Mouse (Mus musculus) lung, adult 18-20 months (tissue): ENCODE measurements around the gene Lrba.
A peak's percentile ranks its signal among the peaks of the same experiment; 100 is the strongest.

Experiments
- DNase-seq, 2 experiments: peaks; one replicate each; pipeline ENCODE4 v3.0.0; 2022; ENCODE audit warnings: mixed read lengths in 2 of 2

Lrba gene

DNA sequence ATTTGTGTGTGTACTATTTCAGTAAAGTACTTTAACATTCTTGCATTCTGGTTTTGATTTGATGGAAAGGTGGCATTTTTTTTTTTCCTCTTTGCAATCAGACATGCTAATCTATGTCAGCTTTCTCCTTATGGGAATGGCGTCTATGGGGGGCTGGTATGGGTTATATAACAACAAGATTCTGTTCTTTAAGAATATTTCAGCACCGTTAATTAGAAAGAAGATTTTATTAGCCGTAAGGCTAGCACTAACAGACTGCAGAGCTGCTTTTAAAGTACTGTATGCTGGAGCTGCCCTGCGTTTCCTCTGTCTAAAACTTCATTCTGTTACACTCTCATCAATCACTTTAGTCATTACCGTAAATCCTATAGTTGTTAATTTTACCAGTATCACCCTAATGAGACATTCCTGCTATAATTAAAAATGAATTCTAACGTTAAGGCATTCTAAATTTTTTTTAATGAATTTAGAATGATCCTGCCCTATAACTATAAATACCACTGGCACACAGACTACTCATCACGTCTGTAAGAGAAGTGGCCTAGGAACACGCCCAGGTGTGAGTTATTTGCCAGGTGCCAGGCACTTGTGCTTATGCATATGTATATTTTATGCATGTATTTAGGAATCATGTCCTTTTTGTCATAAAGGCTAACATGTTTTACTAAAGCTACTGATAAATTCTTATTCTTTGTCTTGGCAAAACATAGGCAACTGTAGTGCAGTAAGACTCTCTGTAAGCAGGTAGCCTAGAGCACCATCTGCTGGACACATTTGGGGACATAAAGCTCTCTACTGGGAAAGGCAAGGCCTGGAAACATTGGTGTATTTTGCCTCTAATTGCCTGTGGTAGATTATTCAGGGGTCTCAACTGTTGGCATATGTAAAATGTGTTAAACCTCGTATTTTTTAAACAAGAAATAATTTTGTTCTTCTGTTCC is 536.9 kb downstream of the Lrba start:
- DNase-seq: peak; percentile 18 to 34

DNA sequence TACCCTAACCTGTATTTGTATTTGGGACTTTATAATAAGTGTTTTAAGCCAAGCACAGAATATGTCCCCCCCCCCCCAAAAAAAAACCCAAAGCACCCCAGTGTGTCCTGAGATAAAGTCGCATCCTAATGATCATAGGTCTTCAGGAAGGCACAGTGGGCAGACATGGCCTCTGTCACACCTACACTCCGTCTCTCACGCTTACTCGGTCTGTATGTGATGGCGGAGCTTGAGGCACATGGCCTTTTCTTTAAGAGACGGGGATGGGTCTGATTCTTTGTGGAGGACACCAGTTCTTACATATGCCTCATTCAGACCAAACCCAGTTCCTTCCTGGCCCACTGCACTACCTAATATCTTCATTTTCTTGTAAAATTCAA is 537.5 kb downstream of the Lrba start:
- no peak for DNase-seq

DNA sequence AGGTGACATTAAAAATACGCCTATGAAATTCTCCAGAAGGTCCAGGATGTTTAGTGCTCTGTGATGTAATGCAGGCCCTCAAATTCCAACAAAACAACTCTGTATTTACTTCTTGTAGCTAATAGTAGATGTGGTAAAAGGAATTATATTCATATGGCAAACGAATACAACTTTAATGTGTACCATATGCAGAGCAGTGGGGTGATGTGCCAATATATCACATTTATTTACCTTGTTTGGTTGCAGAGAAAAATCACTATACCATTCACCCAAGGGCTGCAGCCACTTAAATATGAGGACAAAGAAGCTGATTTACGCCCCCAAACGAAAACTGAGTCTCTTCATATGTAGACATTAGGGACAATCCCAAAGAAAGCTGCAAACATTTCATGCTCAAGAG is 538.0 kb downstream of the Lrba start:
- no peak for DNase-seq

DNA sequence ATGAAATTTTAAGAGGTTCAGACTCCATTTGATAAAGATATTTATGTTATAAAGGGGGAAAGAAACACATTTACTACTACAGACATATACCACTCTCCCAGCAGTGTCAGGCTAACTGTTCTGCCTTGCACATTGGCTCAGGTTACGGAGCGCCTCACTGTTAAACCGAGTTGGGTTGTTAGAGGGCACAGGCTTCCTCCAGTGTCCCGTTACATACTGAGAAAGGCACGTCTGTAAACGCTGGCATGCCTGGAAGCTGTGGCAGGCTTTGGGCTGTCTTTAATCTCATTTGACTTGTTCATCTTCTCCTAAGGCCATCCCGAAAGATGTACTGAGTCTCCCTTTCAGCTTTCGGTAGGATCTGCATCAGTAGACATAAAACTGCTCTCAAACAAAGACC is 544.1 kb downstream of the Lrba start:
- DNase-seq: no peak

DNA sequence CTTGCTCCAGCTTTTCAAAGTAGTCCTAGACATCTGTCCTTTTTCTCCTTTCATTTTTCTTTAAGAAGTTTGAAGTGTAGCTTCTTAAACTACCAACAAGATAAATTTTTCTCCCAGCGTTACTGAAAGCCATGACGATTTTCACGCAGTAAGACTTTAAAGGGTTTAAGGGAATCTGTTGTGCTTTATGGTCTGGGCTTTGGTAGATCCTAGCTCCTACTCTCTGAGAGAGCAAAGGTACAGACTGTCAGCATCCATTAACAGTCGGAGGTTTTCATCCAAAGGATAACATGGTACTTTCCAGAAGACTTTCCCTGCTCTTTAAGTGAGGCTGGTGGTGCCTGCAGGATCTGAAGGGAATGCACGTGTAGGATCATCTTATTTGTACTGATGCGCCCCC is 544.5 kb downstream of the Lrba start:
- DNase-seq: no peak

DNA sequence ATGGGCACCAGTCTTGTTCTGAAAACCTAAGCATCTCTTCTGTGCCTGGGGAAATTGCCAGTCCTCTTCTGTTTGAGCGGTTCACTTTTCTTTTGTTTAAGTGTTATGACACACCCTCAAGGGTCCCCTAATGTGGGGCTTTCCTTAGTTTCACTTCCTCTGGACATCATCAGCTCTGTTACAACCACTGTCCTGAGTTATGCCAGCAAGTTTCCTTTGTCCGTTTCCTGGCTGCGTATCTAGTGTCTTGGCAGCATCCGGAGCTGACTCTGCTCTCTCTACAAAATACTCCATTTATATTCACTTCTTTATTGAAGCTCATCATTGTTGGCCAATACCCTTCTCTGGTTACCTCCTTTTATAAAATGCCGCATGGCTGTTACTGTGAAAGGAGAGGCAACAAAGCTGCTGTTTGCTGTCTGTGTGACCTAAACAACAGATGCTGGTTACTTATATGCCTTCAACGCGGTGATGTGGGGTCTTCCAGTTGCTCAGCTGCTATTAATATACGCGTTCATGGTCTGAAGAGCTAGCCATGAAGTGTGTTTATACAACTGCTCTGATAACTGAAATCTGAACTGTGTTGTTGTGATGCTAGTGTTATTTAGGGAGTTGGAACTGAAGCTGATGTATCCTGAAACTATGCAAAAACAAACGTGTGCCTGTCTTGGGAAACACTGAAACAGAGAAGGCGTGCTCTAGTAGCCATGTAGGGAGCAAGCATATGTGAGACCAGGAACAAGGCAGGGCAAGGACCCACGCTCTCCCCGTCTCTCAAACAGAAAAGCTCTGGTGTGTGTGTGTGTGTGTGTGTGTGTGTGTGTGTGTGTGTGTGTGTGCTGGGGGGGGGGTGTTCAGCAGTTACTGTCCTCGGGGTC is 550.3 kb downstream of the Lrba start:
- DNase-seq: no peak

DNA sequence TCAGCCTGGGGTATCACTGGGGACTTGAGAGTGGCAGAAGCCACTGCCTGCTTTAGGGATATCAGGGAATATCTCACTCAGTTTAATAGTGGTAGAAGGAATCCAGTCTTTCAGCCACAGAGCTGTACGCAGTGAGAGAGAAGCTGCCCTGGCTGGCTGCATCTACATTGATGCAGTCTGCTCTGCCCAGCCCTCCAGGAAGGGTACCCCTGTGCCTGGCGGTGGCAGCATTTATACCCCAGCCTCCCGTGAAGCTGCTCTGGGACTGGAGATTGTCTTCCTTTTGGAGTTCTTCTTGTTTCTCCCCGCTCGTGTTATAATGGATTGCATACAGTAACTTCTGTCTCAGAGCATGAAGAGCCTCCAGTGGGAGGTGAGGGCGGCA is 551.0 kb downstream of the Lrba start:
- no peak for DNase-seq

DNA sequence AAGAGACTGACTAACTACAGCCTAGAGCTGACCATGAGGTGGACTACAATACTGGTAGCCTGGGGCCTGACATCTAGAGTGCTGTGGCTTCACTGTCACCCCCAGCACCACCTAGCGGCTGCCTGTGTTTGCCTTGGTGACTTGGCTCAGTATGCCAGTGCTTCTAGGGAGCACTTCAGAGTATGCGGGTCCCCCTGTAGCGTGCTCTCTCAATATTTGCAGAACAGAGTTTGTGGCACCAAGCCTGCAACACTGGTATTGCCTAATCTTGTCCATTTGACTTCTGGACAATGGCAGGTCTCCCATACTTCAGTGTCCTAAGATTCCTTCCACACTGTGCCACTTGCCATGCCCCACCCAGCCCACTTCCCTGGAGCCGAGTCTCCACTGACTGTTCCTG is 555.2 kb downstream of the Lrba start:
- DNase-seq: peak; percentile 54 to 63

DNA sequence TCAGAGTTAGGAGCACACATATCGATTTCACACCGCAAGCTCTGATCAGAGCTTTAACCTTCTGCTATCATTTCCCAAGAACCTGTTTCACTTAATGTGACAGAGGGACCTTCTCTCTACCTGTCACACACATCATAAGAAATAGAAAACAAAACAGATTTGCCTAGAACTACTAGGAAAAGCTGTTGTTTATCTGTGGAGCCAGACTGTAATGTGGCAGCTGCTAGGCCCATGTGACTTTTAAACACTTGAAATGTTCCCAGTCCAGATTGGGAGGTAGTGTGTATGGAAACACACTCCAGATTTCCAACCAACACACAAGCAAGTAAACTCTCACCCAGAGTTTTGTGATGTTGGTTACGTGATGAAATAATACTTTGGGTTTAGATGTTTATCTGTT is 559.6 kb downstream of the Lrba start:
- DNase-seq: no peak

DNA sequence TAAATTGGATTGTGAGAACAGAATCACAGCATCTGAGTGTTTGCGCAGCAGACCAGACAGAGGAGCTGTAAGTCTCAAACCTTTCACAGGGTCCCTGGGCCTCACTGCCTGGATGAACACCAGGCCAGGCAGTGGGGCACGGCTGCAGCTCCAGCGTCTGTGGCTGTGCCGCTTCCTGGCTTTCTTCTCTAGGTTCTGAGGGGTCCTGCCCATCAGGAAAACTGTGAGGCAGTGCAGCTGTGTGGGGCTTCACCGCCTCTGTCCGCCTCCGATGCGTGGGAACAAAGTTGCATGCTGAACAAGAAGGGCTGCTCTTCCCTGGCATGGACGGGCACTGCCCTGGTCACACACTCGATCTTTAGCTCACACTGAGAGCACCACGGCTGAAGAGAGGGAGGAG is 560.5 kb downstream of the Lrba start:
- DNase-seq: no peak

DNA sequence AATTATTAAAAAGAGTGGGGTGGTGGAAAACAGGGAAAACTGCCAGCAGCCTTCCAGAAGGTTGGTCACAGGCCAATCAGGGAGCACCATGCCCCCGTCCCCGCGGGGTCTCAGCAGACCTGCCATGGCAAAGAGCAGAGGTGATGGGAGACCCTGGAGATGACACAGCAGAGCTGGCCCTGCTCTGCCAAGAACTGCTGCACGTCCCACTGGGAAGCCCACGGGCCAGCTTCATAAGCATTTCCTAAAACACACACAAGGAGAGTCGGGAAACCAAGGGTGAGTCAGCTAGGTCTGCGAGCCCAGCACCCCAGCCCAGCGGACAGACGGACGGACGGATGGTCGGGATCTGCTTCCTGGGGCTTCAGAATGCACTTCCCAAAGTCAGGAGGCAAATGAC is 561.8 kb downstream of the Lrba start:
- DNase-seq: no peak

DNA sequence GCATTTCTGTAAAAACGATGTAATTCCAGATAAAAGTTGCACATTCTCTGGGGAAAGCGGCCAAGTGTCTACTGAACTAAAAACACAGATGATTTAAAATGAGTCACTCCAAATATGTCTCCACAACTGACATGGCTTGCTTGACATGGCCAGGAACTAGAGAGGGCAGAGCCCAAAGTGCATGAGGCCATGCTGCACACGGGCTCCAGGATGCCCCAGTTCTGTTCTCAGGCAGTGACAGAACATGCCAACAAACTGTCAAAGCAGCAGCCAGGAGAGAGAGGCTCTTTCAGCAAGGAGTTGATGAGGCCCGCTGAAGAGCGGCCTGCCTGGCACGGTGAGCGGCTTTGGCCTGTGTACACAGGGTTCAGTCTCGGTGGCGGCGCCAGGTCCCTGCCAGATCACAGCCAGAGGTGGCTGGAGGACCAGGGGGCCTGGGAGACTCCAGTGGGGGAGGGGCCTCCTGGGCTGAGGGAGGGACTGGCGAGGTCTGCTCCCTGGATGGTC is 562.4 kb downstream of the Lrba start:
- peak; percentile 37 to 42 for DNase-seq

DNA sequence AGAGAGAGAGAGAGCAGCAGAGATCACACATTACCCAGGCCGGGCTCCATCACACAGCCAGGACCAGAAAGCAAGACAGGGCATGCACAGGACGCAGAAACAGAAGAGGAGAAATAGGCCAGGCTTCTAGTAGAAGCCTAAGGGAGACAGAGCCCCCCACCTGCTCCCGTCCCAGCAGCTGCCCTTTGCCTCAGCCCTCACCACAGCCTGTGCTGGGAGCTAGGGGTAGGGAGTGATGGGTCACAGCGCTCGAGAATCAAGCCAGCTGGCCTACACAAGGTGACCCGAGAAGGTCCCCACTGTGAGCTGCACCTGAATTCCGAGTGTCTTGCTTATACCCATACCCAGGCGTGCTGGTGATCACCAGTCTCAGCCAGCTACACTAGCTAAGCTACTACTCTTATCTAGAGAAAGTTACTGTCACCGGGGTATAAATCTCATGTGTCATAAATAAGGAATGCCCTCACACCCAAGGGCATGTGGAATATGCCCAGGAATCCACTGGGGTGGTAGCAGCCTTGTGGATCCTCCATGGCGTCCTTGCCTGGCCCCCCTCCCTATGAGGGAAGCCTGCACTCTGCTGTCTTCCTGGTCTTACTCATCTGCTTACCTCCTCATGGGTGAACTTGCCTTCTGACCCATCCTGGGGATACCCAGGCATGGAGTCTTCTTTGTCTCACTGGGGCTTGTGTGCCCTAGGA is 563.1 kb downstream of the Lrba start:
- no peak for DNase-seq

DNA sequence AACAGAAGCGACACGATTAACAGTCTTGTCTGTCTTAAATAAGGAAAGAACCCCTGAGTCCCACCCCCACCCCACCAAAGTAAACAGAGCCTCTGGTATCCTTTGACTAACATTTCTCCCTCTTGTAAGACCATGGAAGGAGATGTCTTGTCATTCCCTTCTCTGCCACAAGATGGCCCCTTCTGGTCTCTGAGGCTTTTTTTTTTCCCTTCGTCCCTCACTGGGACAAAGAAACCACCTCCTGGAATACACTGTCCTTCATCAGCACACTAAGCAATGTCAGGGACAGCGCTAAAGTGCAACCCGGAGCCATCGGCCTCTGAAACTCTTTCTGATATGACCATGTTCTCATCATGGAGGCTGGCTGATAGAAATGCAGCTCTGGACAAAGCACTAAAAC is 564.2 kb downstream of the Lrba start:
- DNase-seq: peak; percentile 32 to 60

DNA sequence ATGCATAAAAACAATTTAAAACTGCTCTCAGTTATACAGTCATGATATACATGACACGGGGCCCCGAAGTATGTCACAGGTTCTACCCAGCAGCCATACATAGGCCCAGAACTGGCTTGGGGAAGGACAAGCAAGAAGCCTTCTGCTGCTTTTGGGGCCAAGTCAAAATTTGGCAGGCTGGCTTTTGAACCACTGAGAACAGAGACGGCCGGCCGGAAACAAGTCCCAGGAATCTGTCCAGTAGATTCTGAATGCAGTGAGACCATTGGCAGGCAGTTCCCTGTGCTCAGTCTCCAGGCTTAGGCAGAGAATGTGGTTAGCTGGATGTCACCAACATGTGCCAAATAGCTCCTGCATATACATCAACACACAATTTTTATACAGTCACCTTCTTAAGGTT is 565.3 kb downstream of the Lrba start:
- DNase-seq: no peak

DNA sequence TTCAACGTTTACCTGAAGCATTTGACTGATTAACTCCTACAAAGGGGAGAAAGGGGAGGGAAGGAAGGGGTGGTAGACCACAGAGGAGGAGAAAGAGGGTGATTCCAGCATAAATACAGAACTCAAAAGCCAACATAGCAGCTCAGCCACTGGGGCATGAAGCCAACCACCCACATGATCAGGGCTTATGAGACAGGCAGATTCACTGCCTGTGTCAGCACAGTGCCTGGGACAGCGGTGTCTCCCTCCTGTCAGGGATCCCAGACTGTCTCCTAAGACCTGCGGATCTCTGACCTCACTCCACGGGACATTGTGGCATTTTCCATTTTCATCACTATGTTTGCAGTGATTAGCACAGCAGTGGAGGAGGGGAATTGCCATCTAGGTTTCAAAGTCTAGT is 568.8 kb downstream of the Lrba start:
- no peak for DNase-seq

DNA sequence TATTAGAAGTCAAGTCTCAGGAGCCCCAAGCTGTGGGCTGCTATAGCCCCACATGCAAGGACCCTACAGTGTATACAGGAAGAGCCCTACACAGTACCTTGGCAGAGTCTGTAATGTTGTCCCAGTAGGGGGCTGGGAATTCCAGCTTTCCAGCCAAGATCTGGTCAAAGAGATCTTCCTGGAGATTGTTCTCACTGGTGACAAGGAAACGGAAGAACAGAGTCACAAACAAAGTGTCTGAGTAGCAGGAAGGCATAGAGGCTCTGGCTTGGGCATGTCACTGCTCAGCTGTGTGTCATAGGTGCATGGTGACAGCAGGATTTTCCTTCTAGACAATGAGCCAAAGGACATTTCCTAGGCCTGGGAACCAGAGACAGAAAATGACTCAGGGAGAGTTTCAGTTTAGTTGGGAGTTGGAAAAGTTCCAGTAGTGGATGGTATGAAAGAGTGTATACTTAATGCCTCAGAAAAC is 569.3 kb downstream of the Lrba start:
- DNase-seq: peak; percentile 40 to 71

DNA sequence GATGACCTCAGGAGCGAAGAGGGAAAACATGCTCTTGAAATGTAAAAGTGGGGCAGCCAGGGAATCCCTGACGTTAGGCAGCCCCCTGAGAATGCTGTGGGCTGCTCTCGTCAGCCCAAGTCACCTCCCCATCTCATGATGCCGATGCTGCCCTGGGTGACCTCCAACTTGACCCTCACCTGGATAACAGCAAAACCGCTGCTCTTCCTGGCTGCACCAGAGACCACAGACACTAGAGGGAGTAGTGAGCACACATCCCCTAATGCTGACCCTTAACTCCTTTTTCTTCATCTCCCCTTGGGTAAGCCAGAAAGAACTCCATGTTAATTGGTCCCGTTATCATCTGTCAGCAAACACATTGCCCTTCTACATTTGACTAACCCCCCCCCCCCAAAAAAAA is 572.2 kb downstream of the Lrba start:
- DNase-seq: no peak

DNA sequence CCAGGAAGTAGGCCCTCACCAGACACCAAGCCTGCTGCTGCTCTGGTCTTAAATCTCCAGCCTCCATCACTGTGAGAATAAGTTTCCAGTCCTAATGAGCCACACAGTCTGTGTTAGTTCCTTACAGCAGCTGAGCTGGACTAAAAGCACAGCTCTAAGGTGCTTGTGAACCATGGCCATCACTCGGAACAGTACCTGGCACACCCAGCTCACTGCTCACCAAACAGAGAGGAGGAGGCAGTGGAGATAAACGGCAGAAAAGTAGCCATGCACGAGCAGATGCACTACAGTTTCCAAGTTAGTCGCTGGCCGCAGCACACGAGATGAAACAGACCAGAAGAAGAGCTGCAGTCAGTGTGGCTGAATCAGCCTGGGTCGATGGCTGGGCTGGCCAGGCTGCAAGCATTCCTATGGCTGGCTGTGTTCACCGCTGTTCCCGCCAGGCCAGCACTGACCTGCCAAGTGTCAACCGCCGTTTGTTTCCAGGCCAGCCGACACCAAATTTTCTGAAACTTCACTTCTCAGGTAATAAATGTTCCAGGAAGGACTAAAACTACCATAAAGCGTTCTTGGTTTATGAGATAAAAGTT is 573.5 kb downstream of the Lrba start:
- no peak for DNase-seq

DNA sequence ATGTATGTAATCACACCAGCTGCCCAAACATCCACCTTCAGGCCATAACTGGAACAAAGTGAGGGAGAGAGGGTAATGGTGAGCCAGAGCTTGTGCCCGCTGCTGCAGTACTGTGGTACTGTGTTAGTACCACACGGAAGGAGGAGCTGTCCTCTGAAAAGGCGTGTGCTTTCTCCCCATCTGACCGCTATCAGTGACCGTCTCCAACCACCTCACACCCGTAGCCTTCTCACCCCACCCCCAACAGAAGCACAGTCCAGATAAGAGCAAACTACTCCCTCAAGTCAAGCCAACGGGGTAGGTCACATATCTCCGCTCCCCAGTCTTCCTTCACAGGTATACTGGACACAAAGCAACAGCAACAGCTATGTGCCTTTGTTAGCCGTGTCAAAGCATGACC is 574.6 kb downstream of the Lrba start:
- DNase-seq: no peak

DNA sequence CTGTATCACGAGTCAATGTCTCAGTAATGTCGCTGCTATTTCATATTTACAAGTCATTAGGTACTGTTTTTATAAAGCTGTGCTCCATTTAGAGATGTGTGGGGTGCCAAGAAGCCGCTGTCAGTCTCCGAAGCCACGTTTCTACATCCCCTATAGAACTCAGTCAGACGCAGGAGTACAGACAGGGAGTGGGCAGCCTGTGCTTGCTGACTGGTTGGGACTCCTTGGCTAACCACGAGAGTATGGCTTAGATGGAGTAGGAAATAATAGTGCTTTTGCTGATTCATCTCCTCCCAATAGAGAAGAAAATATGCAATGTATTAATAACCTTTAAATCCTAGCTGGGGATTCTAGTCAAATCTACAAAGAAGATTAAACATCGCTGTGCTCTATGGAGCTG is 576.4 kb downstream of the Lrba start:
- DNase-seq: no peak

DNA sequence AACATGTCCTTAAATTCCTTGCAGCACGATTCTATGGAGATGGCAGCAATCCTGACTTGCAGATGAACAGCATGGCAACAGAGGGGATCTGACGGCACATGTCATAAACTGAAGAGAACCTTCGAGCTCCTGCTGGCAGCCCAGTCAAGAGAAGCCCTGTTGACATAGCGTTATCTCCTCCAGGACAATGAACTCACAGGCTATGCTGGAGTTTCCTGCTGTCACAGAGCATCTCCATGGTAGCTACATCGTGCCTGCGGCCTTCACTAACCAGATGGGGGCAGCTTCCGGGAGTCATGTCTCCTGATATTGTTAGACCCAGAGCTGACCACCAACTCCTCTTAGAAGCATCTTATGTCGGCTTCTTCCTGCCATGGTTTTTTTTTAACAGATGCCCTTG is 578.3 kb downstream of the Lrba start:
- DNase-seq: no peak

DNA sequence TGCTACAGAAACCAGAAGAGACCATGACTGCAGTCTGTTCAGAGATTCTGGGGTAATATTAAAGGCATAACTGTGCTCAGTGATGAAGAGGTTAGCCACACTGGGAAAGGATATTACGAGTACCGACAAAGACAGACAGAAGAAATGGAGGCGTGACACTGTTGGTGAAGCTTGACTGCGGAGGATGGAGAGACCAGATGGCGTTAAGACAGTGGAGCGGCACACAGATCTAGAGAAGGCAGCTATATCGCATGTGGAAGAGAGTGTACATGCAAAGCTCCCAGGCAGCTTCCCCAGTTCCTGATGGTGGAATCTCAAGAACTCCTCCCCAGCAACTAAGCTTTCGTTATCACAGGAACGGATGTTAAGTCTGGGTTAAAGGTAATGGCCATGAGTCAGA is 579.8 kb downstream of the Lrba start:
- DNase-seq: no peak
